ENCODE assay signal across 8 mouse cellular contexts in the genomic region with DNA sequence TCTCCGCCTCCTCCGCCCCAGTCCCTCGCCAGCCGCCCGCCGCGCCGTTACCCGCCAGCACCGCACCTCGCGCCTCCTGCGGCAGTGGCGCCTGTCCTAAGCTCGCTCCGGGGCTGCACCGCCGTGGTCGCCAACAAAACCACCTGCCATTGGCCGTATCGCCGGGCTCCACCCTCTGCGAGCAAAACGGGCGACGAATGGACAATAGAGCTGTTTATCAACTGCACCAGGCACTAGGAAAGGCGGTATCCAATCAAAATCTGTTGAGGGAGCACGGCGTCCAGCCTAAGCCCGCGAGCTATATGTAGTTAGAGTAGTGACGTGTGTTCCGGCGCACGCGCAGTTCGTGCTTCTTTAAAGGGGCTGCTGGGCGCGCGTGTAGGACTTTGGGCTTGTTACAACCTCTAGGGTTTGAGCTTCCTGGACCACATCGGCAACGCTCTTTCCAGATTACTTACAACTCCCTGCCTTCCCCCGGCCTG. TPM values are rescaled to one million over a fixed set of nuclear protein-coding genes. Genes with fewer than 3 reads are reported as not detected.
DNase-seq lines count a peak whose midpoint lies in the region; ATAC-seq and TF ChIP-seq lines count a peak whose summit lies in the region.

Gene Nap1l4 (minus strand): TSS at position 131 of the 482 bp plus-strand sequence.

- peak; percentile 99 for ATAC-seq in forebrain, postnatal 0 days
- peak; percentile 99 for ATAC-seq in lung, embryonic 15.5 days (ENCODE audit: borderline replicate concordance, extremely low read depth, low FRiP score, low TSS enrichment)

- no peak for TF ChIP-seq CTCF in MEL (IDR thresholded peaks at IDR 0.05 in 2 of 3, conservative IDR thresholded peaks at IDR 0.05 in 1 of 3; ENCODE audit: control insufficient read depth in 1 of 3, insufficient read depth in 1 of 3, low read depth in 2 of 3, low read length in 3 of 3, poor library complexity in 1 of 3, severe bottlenecking in 1 of 3)
- TF ChIP-seq CTCF in cerebellum, adult 2 months (IDR thresholded peaks at IDR 0.05; ENCODE audit: borderline replicate concordance, insufficient read depth, low read depth, low read length): no peak
- TF ChIP-seq CTCF in forebrain, postnatal 0 days (IDR thresholded peaks at IDR 0.05; ENCODE audit: low read depth): no peak

- peaks cover 5 to 12% of the 10 kb centered on the region in 2 experiments; a peak in 3 of 4 replicates for H3K4me1 ChIP-seq in MEL (ENCODE audit: control insufficient read depth in 1 of 2, insufficient read depth in 2 of 2, low read length in 2 of 2)
- H3K4me1 ChIP-seq in cerebellum, adult 2 months (ENCODE audit: control insufficient read depth, insufficient read depth, low read length): no peaks in the 10 kb centered on the region
- H3K4me1 ChIP-seq in forebrain, postnatal 0 days (ENCODE audit: insufficient read depth): peaks cover 12% of the 10 kb centered on the region
- H3K4me1 ChIP-seq in lung, embryonic 15.5 days: peaks cover 29% of the 10 kb centered on the region

- peak; percentile 99 for DNase-seq in MEL (ENCODE audit: low read depth, low spot score)
- peak; percentile 99 to 100 for DNase-seq in cerebellum, adult 2 months
- DNase-seq in forebrain, postnatal 0 days: peak; percentile 99
- DNase-seq in heart, postnatal 4 days: peak; percentile 100
- DNase-seq in layer of hippocampus, adult 8-10 months (ENCODE audit: low spot score in 2 of 2): peak; percentile 99 to 100
- DNase-seq in ovary, adult 18-20 months (ENCODE audit: low spot score): peak; percentile 98
- DNase-seq in thymus, postnatal 0 days (ENCODE audit: low spot score): peak; percentile 99

- peak within 1 kb of the TSS; percentile 76 to 100 for H3K4me3 ChIP-seq in MEL (ENCODE audit: control insufficient read depth in 1 of 2, insufficient read depth in 1 of 2, low read depth in 2 of 2, low read length in 2 of 2)
- H3K4me3 ChIP-seq in cerebellum, adult 2 months (replicated peaks; ENCODE audit: insufficient read depth, low read depth, low read length): peak within 1 kb of the TSS; percentile 87
- H3K4me3 ChIP-seq in forebrain, postnatal 0 days (ENCODE audit: low read depth, low read length): peak within 1 kb of the TSS; percentile 89
- H3K4me3 ChIP-seq in lung, embryonic 15.5 days: peak within 1 kb of the TSS; percentile 97

- H3K36me3 ChIP-seq in MEL (ENCODE audit: control insufficient read depth in 1 of 2, insufficient read depth in 2 of 2, low read length in 2 of 2): peaks cover 0 to 36% of the 10 kb centered on the region in 2 experiments; a peak in 2 of 4 replicates
- no peaks in the 10 kb centered on the region; the same call in 1 of the 2 replicates for H3K36me3 ChIP-seq in forebrain, postnatal 0 days (ENCODE audit: insufficient read depth)
- H3K36me3 ChIP-seq in lung, embryonic 15.5 days: no peaks in the 10 kb centered on the region

- peak within 1 kb of the TSS; percentile 81 for H3K4me2 ChIP-seq in forebrain, postnatal 0 days (ENCODE audit: low read depth)
- peak within 1 kb of the TSS; percentile 81 for H3K4me2 ChIP-seq in lung, embryonic 15.5 days

- under 1% methylated on average over 40 of the region's 43 CpGs for WGBS in cerebellum, adult 2 months
- under 1% methylated on average over 43 of the region's 43 CpGs for whole genome bisulfite sequencing in forebrain, postnatal 0 days
- WGBS in lung, embryonic 15.5 days: under 1% methylated on average over 43 of the region's 43 CpGs

- peaks cover 45% of the 10 kb centered on the region for H3K79me2 ChIP-seq in MEL (ENCODE audit: control insufficient read depth, insufficient read depth, low read length, poor library complexity)

- TF ChIP-seq RAD21 in MEL (IDR thresholded peaks at IDR 0.05; ENCODE audit: low read depth, low read length): no peak

- peak within 1 kb of the TSS; percentile 94 for H3K27ac ChIP-seq in MEL (ENCODE audit: control insufficient read depth, low read depth, low read length)
- H3K27ac ChIP-seq in cerebellum, adult 2 months (ENCODE audit: insufficient read depth, low read length): peak within 1 kb of the TSS; percentile 52; the same call in 1 of the 2 replicates
- peak within 1 kb of the TSS; percentile 92 for H3K27ac ChIP-seq in forebrain, postnatal 0 days (ENCODE audit: low read depth, low read length)
- peak within 1 kb of the TSS; percentile 96 for H3K27ac ChIP-seq in lung, embryonic 15.5 days

- peak within 1 kb of the TSS; percentile 100 for H3K9ac ChIP-seq in MEL (ENCODE audit: control insufficient read depth, low read depth, low read length, poor library complexity, severe bottlenecking)
- peak within 1 kb of the TSS; percentile 87 for H3K9ac ChIP-seq in forebrain, postnatal 0 days
- peak within 1 kb of the TSS; percentile 92 for H3K9ac ChIP-seq in lung, embryonic 15.5 days

- TF ChIP-seq POLR2A in MEL (IDR thresholded peaks at IDR 0.05; ENCODE audit: control insufficient read depth in 1 of 2, insufficient read depth in 1 of 2, low read depth in 1 of 2, low read length in 2 of 2, poor library complexity in 1 of 2): peak; percentile 79 to 98
- peak; percentile 84 for TF ChIP-seq POLR2A in cerebellum, adult 2 months (IDR thresholded peaks at IDR 0.05; ENCODE audit: borderline replicate concordance, insufficient read depth, low read length)

- no peak for TF ChIP-seq EP300 in MEL (IDR thresholded peaks at IDR 0.05; ENCODE audit: low read depth in 1 of 2, low read length in 2 of 2)

- H3K27me3 ChIP-seq in MEL (ENCODE audit: control insufficient read depth in 1 of 2, insufficient read depth in 2 of 2, low read length in 2 of 2): no peaks in the 10 kb centered on the region
- H3K27me3 ChIP-seq in cerebellum, adult 2 months (ENCODE audit: control insufficient read depth, insufficient read depth, low read length): no peaks in the 10 kb centered on the region
- no peaks in the 10 kb centered on the region for H3K27me3 ChIP-seq in forebrain, postnatal 0 days (ENCODE audit: insufficient read depth, low read length)
- no peaks in the 10 kb centered on the region for H3K27me3 ChIP-seq in lung, embryonic 15.5 days

- H3K9me3 ChIP-seq in MEL (replicated peaks; ENCODE audit: insufficient read depth, low read length): no peaks in the 10 kb centered on the region
- no peaks in the 10 kb centered on the region for H3K9me3 ChIP-seq in forebrain, postnatal 0 days (ENCODE audit: low read length)
- no peaks in the 10 kb centered on the region for H3K9me3 ChIP-seq in lung, embryonic 15.5 days

TF ChIP-seq in MEL, 35 proteins besides CTCF, POLR2A, EP300 and RAD21 (continues in another document):
- TF ChIP-seq MYB (IDR thresholded peaks at IDR 0.05; ENCODE audit: low read depth, low read length): no peak
- TF ChIP-seq NRF1 (IDR thresholded peaks at IDR 0.05; ENCODE audit: insufficient read depth, low read depth, low read length, poor library complexity, severe bottlenecking): peak; percentile 91
- TF ChIP-seq GABPA (IDR thresholded peaks at IDR 0.05; ENCODE audit: low read depth, low read length): no peak
- TF ChIP-seq ETS1 (IDR thresholded peaks at IDR 0.05; ENCODE audit: low read depth, low read length): 0 out of 2 replicates have a peak, but pooled peaks have one; percentile 19
- 0 out of 2 replicates have a peak, but pooled peaks have one; percentile 59 for TF ChIP-seq E2F4 (IDR thresholded peaks at IDR 0.05; ENCODE audit: borderline replicate concordance, low read depth, low read length)
- TF ChIP-seq USF1 (IDR thresholded peaks at IDR 0.05; ENCODE audit: low read depth, low read length): peak; percentile 51
- TF ChIP-seq POLR2AphosphoS2 (IDR thresholded peaks at IDR 0.05; ENCODE audit: low read length): peak; percentile 91
- no peak for TF ChIP-seq ELF1 (IDR thresholded peaks at IDR 0.05; ENCODE audit: low read depth, low read length)
- TF ChIP-seq USF2 (IDR thresholded peaks at IDR 0.05; ENCODE audit: borderline replicate concordance in 1 of 2, insufficient read depth in 1 of 2, low read depth in 1 of 2, low read length in 2 of 2): no peak
- no peak for TF ChIP-seq JUND (IDR thresholded peaks at IDR 0.05; ENCODE audit: low read depth, low read length)
- TF ChIP-seq RCOR1 (IDR thresholded peaks at IDR 0.05; ENCODE audit: low read depth, low read length): no peak
- TF ChIP-seq MXI1 (IDR thresholded peaks at IDR 0.05; ENCODE audit: low read depth, low read length): peak; percentile 93
- TF ChIP-seq TAL1 (IDR thresholded peaks at IDR 0.05; ENCODE audit: low read length): no peak
- no peak for TF ChIP-seq BHLHE40 (IDR thresholded peaks at IDR 0.05; ENCODE audit: borderline replicate concordance, low read depth, low read length)
- no peak for TF ChIP-seq GATA1 (IDR thresholded peaks at IDR 0.05; ENCODE audit: low read depth, low read length)
- no peak for TF ChIP-seq POLR2AphosphoS5 (IDR thresholded peaks at IDR 0.05; ENCODE audit: borderline replicate concordance, low read depth, low read length)
- no peak for TF ChIP-seq ZKSCAN1 (IDR thresholded peaks at IDR 0.05; ENCODE audit: low read depth, low read length)
- peak; percentile 89 for TF ChIP-seq TBP (IDR thresholded peaks at IDR 0.05; ENCODE audit: low read depth, low read length)
- no peak for TF ChIP-seq MAZ (IDR thresholded peaks at IDR 0.05; ENCODE audit: low read depth, low read length)
- TF ChIP-seq NELFE (IDR thresholded peaks at IDR 0.05; ENCODE audit: low read depth, low read length): peak; percentile 94
- TF ChIP-seq ZC3H11A (IDR thresholded peaks at IDR 0.05; ENCODE audit: low read depth, low read length): no peak
- no peak for TF ChIP-seq UBTF (IDR thresholded peaks at IDR 0.05; ENCODE audit: borderline replicate concordance, insufficient read depth, low read depth, low read length)
- no peak for TF ChIP-seq MAFK (IDR thresholded peaks at IDR 0.05; ENCODE audit: borderline replicate concordance, low read depth, low read length)
- TF ChIP-seq MEF2A (IDR thresholded peaks at IDR 0.05; ENCODE audit: extremely low read depth, insufficient replicate concordance, low read depth, low read length, poor library complexity, severe bottlenecking): no peak
- peak; percentile 84 for TF ChIP-seq SIN3A (IDR thresholded peaks at IDR 0.05; ENCODE audit: low read length)

RNA-seq across cellular contexts. Expression of gene Nap1l4, which starts in this region (rescaled TPM):
- total RNA-seq in MEL (2012; rRNA removed): 136 and 165 TPM in 2 replicates
- polyA plus RNA-seq in MEL (2012; ENCODE audit: insufficient read depth in 1 of 2, insufficient read length in 2 of 2, low read depth in 1 of 2, low replicate concordance in 2 of 2, missing spikeins in 1 of 2): 100 to 1,000 TPM in 1 of 2 experiments, not detected in 1; 186 TPM
- polyA plus RNA-seq in cerebellum, adult 2 months (2012; rRNA removed): 164 and 185 TPM in 2 replicates
- total RNA-seq in forebrain, postnatal 0 days (2014; rRNA removed): 202 and 216 TPM in 2 replicates
- polyA plus RNA-seq in forebrain, postnatal 0 days (2015; fragmentation: Nextera tagmentation; extraction: Ambion mirVana): 236 and 258 TPM in 2 replicates
- 100 to 1,000 TPM; 203 to 204 TPM for total RNA-seq in heart, postnatal 4 days (2021)
- 100 to 1,000 TPM in 3 of 4 experiments, 10 to 100 TPM in 1; 97.7 to 112 (median 104) TPM for total RNA-seq in layer of hippocampus, adult 8-10 months (2022)
- polyA plus RNA-seq in lung, embryonic 15.5 days (2015; fragmentation: Nextera tagmentation; extraction: Ambion mirVana): 254 and 255 TPM in 2 replicates
- polyA plus RNA-seq in thymus, postnatal 0 days (2015; fragmentation: Nextera tagmentation; extraction: Ambion mirVana): 196 and 211 TPM in 2 replicates

Comparison
In these comparisons a context has a peak if more than half of its experiments do, and no peak if none do; other contexts are left out.
1. Peak in every context shown above with its lines: DNase-seq, ATAC-seq, H3K4me3 ChIP-seq and H3K27ac ChIP-seq.